Mouse (Mus musculus): Measurements from ENCODE around the gene Ttll5.

GRCm38 (mm10) chr12:85809726-85810125, 14.7 kb upstream of the Ttll5 start:
- no peak for TF ChIP-seq CTCF (IDR thresholded peaks at IDR 0.05; ENCODE audit: extremely low read depth, insufficient read length, insufficient replicate concordance, low read depth, low read length)
- no peak for TF ChIP-seq POLR2A (IDR thresholded peaks at IDR 0.05; ENCODE audit: low read depth, low read length)

Data from small intestine, adult 2 months (tissue).